Mouse (Mus musculus) forebrain, embryonic 16.5 days (tissue): ENCODE data around the gene Cstf1. TPM values are rescaled to one million over a fixed set of nuclear protein-coding genes. Genes with fewer than 3 reads are reported as not detected.

Source experiments
- ATAC-seq: fragments of 200-750 bp; cut with Nextera tagmentation; 2 replicates; pipeline ENCODE4 v1.8.0; 2017; ENCODE audit warnings: mild to moderate bottlenecking, moderate library complexity
- H3K27ac ChIP-seq: fragments of 300-500 bp; sonication (generic); 2 replicates; pipeline ENCODE4 v1.5.1; 2014; ENCODE audit warnings: low read length, control low read depth
- H3K27me3 ChIP-seq: fragments of 300-500 bp; sonication (generic); replicated peaks from 2 replicates; pipeline ENCODE4 v1.6.1; 2014; ENCODE audit warnings: low read length; ENCODE audit not compliant: control insufficient read depth, insufficient read depth
- H3K36me3 ChIP-seq: fragments of 300-500 bp; sonication (generic); 2 replicates; pipeline ENCODE4 v1.6.1; 2014; ENCODE audit not compliant: control insufficient read depth, insufficient read depth
- H3K4me1 ChIP-seq: fragments of 300-500 bp; sonication (generic); replicated peaks from 2 replicates; pipeline ENCODE4 v1.6.1; 2014; ENCODE audit warnings: low read length; ENCODE audit not compliant: control insufficient read depth, insufficient read depth
- H3K4me2 ChIP-seq: fragments of 300-500 bp; sonication (generic); 2 replicates; pipeline ENCODE4 v1.6.1; 2014; ENCODE audit warnings: mild to moderate bottlenecking, low read length, control low read depth
- H3K4me3 ChIP-seq: fragments of 300-500 bp; sonication (generic); replicated peaks from 2 replicates; pipeline ENCODE4 v1.5.1; 2014; ENCODE audit warnings: mild to moderate bottlenecking, low read length, control low read depth
- H3K9ac ChIP-seq: fragments of 300-500 bp; sonication (generic); replicated peaks from 2 replicates; pipeline ENCODE4 v1.6.1; 2014; ENCODE audit warnings: low read depth, low read length, control low read depth
- H3K9me3 ChIP-seq: fragments of 300-500 bp; sonication (generic); 2 replicates; pipeline ENCODE4 v1.6.1; 2016; ENCODE audit warnings: low read length; ENCODE audit not compliant: control insufficient read depth
- WGBS: fragments of 180-500 bp; shearing (Covaris S2); extraction: QIAGEN DNeasy Blood & Tissue Kit; methylation state at CpG from one replicate; pipeline ENCODE4 v1.1.7; 2014; 5-methylcytosine and 5-hydroxymethylcytosine counted together
- polyA plus RNA-seq: library from polyadenylated mRNA; unstranded; fragments of >200 nt; fragmentation: Nextera tagmentation; extraction: Ambion mirVana; gene quantifications from 2 replicates; pipeline ENCODE4 v1.2.1, GENCODE M21; 2015

Cstf1 gene
- polyA plus RNA-seq, 1 experiment from 2014 or later: 27.5 TPM

GRCm38 (mm10) chr2:172418208-172418607, 47.7 kb downstream of the Cstf1 start:
- Histone ChIP-seq H3K9ac (no peak overlapping the region), H3K4me1 (no peaks in the 10 kb centered on the region), H3K9me3 (no peaks in the 10 kb centered on the region), H3K27ac (no peak overlapping the region), H3K27me3 (no peaks in the 10 kb centered on the region), H3K4me3 (no peak overlapping the region), H3K36me3 (no peaks in the 10 kb centered on the region), H3K4me2 (no peak overlapping the region)
- WGBS: 89% methylated on average over 5 of the region's 5 CpGs
- no peak for ATAC-seq

- H3K4me3 ChIP-seq: no peak overlapping the region
- 79% methylated on average over 1 of the region's 1 CpGs for WGBS
- no peaks in the 10 kb centered on the region for H3K9me3 ChIP-seq
- H3K4me2 ChIP-seq: no peak overlapping the region
- 0 out of 2 replicates have a peak, but pooled peaks cover 2% of the 10 kb centered on the region for H3K27me3 ChIP-seq
- ATAC-seq: no peak
- H3K4me1 ChIP-seq: no peaks in the 10 kb centered on the region
- H3K36me3 ChIP-seq: no peaks in the 10 kb centered on the region
- no peak overlapping the region for H3K9ac ChIP-seq
- H3K27ac ChIP-seq: no peak overlapping the region
These were observed 60.1 kb downstream of the Cstf1 start for GRCm38 (mm10) chr2:172430609-172431008.

Other genes with a start within 250 kb of the Cstf1 start
- gene Mc3r, start 122.2 kb upstream of the Cstf1 start, polyA plus RNA-seq: 0.17 and 0.20 TPM in 2 replicates
- 77.9 and 93.9 TPM in 2 replicates for gene Fam210b, start 25.1 kb upstream of the Cstf1 start, polyA plus RNA-seq
- 38.3 and 45.3 TPM in 2 replicates for gene Aurka, start 146 bp upstream of the Cstf1 start, polyA plus RNA-seq
- 0.13 and 0.19 TPM in 2 replicates for gene Cass4, start 23.1 kb downstream of the Cstf1 start, polyA plus RNA-seq
- 108 and 112 TPM in 2 replicates for gene Rtf2, start 69.9 kb downstream of the Cstf1 start, polyA plus RNA-seq
- gene Gcnt7, start 87.9 kb downstream of the Cstf1 start, polyA plus RNA-seq: 2.2 and 2.8 TPM in 2 replicates
- 0.43 TPM in 1 of 2 replicates, not detected in the other for gene Fam209, start 101.8 kb downstream of the Cstf1 start, polyA plus RNA-seq
- 22.3 and 28.5 TPM in 2 replicates for gene Tfap2c, start 178.9 kb downstream of the Cstf1 start, polyA plus RNA-seq